Mouse (Mus musculus) myocyte (in vitro differentiated cells): ENCODE measurements around the gene Gm10722.
"Not testable (repeated sequence)": the region's sequence is repeated elsewhere in the genome, so short reads cannot be mapped to it uniquely, and the experiment has no call there.

Experiments used
- CEBPB ChIP-seq: IDR thresholded peaks from 2 replicates; pipeline ENCODE4 v1.6.1; 2011; ENCODE audit warnings: mild to moderate bottlenecking, moderate library complexity; ENCODE audit not compliant: poor library complexity, insufficient read depth, severe bottlenecking
- E2F4 ChIP-seq: IDR thresholded peaks from one replicate; pipeline ENCODE4 v1.6.1; 2011; ENCODE audit warnings: mild to moderate bottlenecking, control low read depth, moderate library complexity; ENCODE audit not compliant: insufficient read depth
- MYOD1 ChIP-seq, 3 experiments: IDR thresholded peaks; one replicate each; pipeline ENCODE4 v1.6.1; 2011; ENCODE audit warnings: control low read depth in 2 of 3, low read depth in 2 of 3, mild to moderate bottlenecking in 2 of 3, moderate library complexity in 1 of 3; ENCODE audit not compliant: insufficient read length in 2 of 3, control insufficient read depth in 1 of 3
- MYOG ChIP-seq, 3 experiments: IDR thresholded peaks; one replicate each; pipeline ENCODE4 v1.6.1; 2011; ENCODE audit warnings: control low read depth in 2 of 3, low read depth in 2 of 3, mild to moderate bottlenecking in 2 of 3; ENCODE audit not compliant: insufficient read length in 2 of 3, control insufficient read depth in 1 of 3, insufficient read depth in 1 of 3
- POLR2A ChIP-seq: IDR thresholded peaks from one replicate; pipeline ENCODE4 v1.6.1; 2011; ENCODE audit warnings: low read depth, mild to moderate bottlenecking, control low read depth, moderate library complexity; ENCODE audit not compliant: insufficient read length
- USF1 ChIP-seq: IDR thresholded peaks from one replicate; pipeline ENCODE4 v1.6.1; 2011; ENCODE audit warnings: low read depth, mild to moderate bottlenecking, control low read depth, moderate library complexity

DNA sequence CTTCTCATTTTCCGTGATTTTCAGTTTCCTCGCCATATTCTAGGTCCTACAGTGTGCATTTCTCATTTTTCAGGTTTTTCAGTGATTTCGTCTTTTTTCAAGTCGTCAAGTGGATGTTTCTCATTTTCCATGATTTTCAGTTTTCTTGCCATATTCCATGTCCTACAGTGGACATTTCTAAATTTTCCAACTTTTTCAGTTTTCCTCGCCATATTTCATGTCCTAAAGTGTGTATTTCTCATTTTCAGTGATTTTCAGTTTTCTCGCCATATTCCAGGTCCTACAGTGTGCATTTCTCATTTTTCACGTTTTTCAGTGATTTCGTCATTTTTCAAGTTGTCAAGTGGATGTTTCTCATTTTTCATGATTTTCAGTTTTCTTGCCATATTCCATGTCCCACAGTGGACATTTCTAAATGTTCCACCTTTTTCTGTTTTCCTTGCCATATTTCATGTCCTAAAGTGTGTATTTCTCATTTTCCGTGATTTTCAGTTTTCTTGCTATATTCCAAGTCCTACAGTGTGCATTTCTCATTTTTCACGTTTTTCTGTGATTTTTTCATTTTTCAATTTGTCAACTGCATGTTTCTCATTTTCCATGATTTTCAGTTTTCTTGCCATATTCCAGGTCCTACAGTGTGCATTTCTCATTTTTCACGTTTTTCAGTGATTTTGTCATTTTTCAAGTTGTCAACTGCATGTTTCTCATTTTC lies 1.4 kb downstream of the Gm10722 start:
- TF ChIP-seq MYOD1 (IDR thresholded peaks at IDR 0.05; ENCODE audit: control insufficient read depth in 1 of 3, insufficient read length in 2 of 3, low read depth in 2 of 3); USF1; MYOG (IDR thresholded peaks at IDR 0.05; ENCODE audit: control insufficient read depth in 1 of 3, insufficient read depth in 1 of 3, insufficient read length in 2 of 3, low read depth in 2 of 3); E2F4; POLR2A; CEBPB: not testable (repeated sequence)
